Mouse (Mus musculus) lung, postnatal 14 days (tissue): Measurements from ENCODE around the gene Arhgap5.
A peak's percentile ranks its signal among the peaks of the same experiment; 100 is the strongest.

Experiments used
- DNase-seq: peaks from one replicate; pipeline ENCODE4 v3.0.0; 2021

Gene Arhgap5

DNA sequence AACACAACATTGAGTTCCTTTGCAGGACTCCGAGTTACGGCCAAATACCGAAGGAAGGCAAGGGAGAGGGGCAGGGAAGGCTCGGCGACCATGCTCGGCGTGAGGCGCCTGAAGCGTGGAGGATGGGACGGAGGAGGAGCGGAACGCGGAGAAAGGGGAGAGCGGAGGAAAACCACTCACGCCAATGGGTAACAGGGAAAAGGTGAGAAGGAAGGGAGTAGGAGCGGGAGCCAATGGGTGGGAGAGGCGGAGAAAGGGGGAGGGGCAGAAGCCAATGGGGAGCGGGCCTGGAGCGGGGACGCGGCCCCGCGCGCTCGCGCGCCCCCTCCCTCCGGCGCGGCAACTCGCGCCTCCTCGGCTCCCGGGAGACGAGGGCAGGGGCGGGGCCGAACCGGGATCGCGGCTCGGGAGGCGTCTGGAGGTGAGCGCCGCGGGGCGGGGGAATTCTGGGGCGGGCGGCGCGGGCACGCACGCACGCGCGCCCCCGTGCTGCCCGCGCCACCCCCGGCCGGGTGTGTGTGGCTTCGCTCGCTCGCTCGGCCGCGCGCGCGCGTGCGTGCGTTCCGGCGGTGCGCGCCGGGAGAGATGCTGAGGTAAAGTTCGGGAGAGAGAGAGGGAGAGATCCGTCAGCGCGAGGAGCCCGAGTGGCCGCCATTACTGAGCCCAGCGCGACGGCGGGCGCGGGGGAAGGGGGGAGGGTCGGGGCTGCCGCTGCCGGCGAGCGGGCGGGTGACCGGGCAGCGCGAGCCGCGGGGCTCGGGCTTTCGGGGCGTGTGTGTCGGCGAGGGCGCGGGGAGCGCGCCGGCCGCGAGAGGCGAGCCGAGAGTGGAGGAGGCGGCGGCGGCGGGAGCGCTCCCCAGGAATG, at the start of gene Arhgap5:
Arhgap5 (plus strand) TSS at position 517 of the 865 bp plus-strand sequence.
- peak; percentile 95 for DNase-seq

DNA sequence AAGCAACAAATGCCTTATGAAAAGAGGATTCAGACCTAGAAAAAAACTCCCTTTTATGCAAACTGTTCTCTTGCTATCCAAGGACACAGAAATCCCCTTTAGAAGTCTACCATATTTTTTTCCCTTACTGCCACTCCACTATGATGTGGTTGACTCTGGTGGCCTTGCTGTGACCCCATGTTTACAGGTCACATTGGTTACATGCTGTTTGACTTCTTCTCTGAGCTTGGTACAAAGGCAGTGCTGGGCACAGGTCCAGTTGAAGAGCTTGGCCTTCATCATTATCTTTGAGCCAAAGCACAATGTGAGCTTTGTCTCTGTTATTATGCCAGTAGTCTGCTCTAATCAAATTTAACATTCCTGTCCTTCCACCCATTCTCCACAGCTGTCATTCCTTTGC, 39.2 kb upstream of the Arhgap5 start:
- DNase-seq: no peak

DNA sequence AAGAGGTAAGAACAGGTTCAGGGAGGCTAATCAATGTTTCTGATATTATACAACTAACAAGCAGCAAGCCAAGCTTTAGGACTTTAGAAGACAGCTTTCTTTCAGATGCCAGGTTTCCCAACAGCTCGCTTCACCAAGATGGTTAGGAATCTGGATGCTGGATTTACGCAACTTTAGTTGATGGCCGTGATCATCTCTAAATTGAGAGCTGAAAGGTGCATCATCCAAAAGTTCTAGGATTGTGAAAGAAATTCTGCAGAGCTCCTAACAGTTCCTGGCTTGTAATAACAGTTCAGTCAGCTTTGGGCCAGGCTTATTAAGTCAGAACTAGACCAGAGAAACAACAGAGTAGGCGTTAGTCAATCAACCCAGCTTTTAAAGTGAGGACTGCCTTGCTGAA, 32.2 kb upstream of the Arhgap5 start:
- no peak for DNase-seq

DNA sequence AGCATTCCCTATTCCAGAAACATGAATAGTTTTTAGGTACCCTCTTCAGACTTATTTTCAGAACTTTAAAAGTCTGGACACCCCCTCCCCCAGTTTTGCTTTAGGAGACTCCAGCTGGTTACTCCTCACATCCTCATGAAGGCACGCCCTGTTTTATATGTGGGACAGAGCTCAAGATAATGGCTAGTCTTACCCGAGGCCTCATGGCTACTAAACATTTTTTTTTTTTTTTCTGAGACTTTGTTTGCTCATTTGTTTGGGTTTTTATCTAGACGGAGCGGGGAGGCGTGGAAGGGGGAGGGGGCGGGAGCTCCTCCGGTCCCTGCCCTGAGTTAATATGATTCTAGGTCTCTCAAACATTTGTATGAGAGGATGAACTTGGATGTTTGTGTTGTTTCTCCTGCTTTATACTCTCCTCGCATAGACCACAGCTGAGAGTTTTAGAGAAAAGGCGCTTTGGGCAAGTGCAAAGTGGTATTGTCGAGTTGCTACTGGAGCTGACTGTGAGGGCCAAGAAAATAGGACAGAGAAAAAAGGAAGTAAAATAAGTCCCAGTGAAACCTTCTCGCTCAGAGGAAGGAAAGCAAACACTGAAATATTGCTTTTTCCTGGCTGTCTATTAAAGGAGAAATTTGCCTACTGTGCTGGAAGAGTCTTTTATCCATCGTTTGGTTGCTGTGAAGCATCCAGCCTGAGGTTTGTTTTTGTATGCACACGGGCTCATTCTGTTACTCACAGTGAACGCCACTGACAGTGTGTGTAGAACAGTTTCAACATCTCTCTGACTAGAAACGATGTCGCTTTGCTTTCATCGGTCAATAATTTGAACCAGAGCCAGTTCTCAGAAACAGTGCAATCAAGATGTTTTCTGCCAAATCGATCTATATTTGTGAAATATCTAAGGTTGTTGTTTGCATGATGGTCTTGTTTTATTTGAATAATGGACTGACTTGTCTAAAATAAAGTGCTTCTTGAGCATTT, 29.5 kb upstream of the Arhgap5 start:
- no peak for DNase-seq

DNA sequence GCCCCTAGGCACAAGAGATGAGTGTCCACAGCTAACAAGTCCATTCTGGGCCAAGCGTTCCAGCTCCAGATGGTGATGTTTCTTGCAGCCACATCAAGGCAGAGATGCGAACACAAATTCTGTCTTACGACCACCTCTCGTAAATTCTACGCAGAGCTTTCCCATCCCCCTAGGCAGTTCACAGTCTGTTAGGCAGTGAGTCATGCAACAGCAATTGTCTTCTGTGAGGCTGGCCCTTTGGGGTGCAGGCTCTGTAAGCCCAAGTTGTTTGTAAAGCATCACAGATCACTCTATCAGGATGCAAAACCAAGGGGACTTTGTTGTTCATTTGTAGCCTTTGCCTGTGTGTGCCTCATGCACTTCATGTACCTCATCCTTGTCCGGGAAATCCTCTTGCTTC, 27.7 kb upstream of the Arhgap5 start:
- no peak for DNase-seq

DNA sequence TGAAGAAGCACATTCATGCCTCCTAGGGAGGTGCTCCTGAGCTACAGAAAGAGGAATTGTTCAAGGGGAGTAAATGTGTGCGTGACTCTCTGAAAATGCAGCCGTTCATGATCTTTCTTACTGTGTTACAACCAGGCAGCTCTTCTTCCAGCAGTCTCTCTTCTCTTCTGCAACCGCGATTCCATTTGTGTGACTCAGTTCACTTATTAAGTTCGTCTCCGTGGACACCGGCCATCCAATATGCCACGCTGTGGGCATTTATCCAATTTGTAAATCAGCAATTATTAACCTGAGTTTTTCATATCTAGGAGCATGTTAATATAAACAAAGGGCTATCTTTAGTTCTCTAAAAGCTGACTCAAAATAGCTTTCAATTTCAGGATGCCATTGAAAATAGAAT, 25.2 kb upstream of the Arhgap5 start:
- DNase-seq: no peak

DNA sequence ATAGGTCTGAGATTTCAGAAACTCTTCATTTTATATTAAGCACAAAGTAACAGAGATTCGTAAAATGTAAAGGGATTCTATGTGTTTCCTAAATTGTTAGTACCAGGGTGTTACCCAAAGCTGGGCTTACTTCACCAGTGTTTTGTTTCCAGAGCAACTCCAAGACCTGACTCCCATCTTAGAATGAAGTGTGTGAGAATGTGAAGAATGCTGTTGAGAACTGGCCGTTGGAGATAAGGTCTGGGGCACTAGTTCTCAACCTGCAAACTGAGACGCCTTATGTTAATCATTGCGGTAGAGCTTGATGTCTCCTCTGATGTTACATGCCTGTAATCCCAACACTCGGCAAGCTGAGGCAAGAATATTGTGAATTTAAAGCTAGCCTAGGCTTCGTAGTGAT, 24.4 kb upstream of the Arhgap5 start:
- DNase-seq: peak; percentile 8

DNA sequence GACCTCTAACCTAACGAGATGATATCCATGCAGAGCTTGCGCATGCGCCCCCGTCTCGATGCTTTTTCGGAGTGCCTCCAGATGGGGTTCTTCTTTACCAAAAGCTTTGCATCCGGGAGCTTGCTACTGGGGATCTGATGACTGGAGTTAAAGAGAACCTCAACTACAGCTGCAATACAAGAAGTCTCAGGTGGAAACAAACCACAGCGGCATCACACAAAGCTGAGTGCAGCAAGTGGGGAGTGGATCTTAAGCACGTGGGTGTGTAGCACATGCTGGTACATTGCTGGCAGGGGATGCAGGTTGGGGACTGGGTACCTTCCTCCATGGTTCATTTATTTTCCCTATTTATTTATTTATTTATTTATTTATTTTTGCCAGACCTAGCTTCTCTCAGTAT, 22.9 kb upstream of the Arhgap5 start:
- DNase-seq: no peak

DNA sequence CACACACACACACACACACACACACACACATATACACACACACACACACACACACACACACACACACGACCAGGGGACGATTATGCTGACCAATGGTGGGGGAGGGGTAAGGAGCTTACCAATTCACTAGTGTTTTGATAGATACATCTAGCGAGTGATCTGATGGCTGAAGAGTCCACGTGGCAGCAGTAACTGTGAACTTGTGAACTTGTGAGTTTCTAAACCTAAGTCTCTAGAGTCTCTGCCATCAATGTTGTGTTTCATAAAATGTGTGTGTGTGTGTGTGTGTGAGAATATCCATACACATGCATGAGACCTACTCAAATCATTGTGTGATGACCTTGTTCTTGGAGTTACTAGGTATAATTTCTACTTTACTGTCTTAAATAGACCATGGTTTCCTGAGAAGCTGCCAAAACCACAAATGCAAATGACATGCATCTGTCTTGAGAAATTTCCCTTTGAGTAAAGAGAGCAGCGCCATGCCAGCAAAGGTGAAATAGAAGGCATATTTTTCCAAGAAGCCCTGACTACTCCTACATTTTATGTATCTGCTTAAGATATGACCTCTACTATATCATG, 21.7 kb upstream of the Arhgap5 start:
- no peak for DNase-seq

DNA sequence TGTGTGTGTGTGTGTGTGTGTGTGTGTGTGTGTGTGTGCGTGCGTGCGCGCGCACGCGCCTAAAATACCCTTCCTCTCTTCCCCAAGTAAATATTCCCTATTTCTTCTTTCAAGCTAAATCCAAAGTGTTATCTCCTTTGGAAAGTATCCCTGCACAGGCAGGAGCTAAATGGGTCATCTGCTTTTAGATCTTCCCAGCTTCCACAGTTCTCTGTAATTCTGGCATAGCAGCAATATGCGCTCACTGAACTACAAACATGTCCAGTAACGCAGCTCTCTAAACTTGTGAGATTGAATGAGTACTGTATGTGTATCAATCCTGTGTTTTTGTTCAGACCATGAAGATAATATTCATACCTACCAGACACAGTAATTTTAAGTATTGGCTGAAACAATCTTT, 20.6 kb upstream of the Arhgap5 start:
- DNase-seq: no peak

DNA sequence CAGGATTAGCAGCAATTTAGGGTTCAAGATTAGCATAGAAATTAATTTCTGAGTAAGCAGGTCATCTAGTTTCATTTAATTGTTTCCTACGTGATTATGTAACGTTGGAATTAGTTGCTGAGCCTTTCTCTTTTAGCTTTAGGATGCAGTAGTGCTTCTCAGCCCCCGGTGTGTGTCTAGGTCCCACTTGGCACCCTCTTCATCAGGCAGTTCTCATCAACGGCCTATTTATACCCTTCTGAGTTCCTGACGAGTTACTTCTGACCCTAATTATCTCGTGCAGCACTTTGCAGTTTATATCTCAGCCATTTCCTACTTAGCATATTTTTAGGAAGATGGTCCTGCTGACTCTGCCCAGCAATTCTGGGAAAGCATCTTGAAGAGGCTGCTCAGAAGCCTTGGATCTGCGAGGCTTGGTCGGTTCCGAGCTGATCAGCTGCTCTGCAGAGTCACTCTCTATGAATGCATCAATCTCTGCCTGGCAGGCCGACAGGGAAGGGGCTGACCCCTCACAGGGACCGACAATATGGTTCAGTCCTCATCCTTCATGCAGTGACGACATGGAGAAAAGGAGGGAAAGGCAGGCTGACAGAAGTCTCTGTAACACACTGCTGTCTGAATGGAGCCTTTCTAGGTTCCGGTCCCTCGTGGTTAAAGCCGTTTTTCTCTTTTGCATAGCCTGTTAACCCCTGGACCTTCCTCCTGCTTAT, 15.4 kb upstream of the Arhgap5 start:
- no peak for DNase-seq

DNA sequence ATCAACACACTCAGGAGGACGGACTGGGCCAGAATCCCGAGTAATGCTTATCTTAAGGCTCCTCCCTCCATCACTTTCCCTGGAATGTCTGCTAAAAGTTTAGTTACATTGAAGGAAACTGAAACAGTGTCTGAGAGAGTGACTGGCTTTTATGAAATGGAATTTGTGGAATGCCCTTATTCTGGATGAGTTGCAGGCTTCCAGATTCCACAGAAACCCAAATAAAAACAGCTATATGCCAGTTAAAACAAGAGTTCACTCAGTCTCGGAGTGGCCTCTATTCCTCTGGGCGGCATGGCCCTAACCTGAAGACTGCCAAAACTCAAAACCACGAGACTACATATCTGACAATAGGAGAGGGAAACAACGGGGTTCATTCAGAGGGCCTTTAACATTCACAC, 10.5 kb upstream of the Arhgap5 start:
- peak; percentile 3 for DNase-seq

DNA sequence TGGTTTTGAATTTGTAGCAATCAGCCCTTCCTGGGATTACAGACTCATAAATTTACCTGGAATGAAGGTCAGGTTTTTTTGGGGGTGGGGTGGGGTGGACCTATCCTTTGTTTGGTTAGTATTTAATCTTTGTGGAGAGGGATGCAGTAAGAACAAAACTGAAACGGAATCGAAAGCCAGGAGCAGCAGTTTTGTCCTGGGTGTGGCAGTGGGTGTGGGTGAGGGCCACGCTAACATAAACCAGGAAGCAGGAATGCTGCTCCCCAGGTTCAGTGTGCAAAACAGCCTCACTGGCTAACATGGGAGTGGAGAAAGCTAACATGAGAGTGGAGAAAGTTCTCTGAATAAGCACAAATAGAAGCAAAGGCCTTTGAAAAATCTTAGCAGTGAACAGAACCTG, 6.6 kb upstream of the Arhgap5 start:
- DNase-seq: no peak

DNA sequence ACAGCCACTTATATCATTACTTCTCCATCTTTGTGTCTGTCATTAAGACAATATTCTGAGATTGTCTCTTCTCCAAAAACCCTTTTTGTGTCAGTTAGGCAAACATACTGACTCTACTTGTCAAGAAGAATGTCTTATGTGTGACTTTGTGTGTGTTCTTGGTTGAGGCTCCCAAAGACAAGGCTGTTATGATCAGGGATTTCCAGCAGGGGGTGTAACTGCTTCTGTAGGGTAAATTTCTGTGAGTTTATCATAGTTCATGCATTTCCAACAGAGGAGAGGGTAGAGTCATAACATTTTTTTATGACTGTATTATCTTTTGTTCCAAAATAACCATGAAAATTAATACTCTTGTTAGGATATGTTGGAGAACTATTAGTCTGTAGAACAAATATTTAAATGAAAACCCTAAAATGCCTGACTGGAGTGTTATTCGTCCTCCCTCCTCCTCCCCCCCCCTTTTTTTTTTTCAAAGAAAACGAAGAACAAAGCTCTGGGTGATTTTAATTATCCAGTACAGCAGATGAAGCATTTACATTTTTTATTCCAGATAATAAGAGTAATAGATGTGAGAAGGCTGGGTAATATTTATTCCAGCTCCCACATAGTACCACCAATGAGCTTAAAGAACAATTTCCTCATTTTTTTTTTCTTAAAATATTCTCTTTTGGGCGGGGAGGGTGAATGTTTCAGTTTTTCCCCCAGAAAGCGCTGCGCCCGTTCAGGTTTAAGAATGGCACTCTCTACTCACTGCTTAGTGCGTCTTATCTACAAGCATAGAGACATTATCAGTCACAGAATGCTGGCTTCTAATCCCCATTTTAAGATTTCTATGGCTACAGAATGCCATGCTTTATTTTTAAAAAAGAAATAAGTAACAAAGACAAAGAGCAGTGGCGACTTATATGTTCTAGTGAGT, 2.6 kb upstream of the Arhgap5 start:
- DNase-seq: peak; percentile 43

DNA sequence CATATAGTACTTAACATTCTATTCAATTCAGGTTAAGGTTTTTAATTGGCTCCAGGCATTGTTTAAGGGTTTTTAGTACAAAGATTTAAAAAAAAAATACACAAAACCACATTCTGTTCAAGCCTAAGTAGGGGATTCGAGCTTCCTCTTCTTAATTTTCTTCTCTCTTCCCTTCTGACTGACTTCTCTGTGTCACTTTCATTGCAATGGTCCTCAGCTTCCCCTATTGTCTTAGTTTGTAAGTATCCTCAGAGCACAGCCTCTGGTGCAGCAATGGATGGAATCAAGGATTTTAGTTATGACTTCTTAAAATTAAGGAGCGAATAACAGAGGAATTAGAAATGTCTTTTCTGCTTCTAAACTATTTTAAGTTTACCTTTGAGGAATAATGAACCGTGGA, 1.6 kb upstream of the Arhgap5 start:
- no peak for DNase-seq

DNA sequence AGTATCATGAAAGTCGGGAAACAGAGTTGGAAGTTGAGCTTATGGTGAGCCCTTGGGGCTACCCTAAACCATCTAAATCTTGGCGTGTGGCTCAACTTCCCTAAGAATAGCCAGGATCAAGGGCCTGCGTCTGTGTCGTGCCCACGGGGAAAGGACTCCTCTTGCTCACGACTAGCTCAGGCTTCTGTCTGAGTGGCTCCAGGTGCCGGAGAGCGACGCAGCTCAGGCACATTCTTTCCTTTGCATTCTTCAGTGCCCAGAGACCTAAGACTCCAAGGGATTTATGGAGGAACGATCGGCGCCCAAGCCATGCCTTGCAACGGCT, 679 bp upstream of the Arhgap5 start:
- DNase-seq: no peak

DNA sequence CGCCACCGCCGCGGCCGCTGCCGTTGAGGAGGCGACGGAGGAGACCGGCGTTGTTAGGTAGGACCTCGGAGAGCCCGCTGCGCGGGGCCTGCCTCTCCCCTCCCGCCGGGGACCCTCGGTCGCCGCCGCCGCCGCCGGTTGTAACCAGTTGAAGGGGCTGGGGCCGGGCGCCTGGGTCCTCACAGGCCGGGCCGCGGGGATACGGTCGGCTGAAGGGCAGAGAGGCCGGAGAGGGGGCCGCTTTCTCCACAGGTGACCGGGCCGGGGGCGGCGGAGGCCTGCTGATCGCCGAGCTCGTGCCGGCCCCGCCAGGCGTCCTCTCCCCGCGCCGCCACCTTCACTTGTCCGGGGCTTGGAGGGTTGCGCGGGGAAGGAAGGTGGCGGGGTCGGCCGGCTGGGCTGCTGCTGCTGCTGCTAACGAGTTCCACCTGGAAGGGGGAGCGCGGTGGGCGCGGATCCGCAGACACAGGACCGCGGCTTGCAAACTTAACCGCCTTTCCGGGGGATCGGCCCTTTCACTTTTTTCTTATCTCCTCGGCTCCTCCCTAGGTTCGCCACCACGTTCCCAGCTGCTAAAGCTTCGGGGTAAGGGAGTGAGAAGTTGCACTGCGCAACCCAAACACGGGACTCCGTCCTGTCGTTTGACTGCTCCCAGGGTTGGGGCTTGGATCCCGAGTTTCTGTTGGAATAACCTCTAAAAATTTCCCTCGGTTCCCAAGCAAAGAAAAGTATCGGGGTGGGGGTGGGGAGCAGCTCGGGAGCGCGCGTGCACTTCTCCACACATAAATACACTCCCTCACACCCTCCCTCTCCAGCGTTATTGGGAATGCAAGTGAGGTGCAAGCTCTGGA, 784 bp downstream of the Arhgap5 start:
- DNase-seq: peak; percentile 48

DNA sequence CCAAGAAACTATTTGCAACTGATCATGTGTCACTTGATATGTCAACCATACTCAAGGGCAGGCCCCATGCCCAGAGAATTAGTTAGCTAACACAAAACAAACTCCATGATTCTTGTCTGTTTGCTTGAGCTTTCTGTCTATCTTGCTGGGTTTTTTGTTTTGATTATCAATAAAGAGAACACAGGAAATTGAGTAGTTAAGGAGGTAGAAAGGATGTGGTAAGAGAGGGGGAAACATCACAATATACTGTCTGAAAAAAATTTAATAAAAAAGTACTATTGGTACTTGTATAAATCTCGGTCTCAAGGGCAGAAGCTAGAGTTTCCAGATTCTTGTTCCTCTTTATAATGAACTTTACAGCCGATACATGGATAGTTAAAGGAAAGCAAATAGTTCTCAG, 20.9 kb downstream of the Arhgap5 start:
- DNase-seq: no peak

DNA sequence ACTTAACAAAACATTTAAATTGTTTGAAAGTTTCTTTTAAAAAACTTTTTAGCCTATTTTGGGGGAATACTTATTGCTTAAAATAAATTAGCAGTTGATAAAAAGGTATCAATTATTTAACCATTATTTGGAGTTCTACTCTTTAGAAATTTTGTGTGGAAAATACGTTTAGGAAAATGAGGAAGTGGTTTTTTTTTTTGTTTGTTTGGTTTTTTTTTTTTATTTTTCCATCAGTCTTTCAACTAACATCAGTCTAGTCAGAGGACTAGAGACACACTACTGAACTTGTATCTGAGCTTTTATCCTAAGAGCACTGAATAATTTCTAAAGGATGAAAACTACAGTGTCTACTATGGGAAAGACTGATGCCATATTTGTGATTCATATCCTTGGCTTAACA, 21.7 kb downstream of the Arhgap5 start:
- DNase-seq: no peak

DNA sequence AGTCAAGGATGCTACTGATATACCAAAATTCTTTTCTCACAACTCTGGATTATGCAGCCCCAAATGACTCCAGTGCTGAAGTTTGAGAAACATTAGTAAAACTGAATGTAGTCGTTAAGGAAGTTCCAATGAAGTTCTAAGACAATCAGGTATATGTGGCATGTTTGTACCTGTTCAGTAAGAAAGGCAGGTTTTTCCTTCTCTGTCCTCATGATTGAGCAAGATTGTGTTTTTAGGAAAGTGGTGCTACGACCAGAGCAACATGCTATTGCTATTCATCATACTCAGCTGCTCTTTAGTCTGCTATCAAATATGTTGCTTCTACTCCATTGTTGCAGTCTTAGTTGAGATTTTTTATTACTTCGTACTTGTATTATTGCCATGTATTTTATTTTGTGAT, 26.0 kb downstream of the Arhgap5 start:
- DNase-seq: no peak

DNA sequence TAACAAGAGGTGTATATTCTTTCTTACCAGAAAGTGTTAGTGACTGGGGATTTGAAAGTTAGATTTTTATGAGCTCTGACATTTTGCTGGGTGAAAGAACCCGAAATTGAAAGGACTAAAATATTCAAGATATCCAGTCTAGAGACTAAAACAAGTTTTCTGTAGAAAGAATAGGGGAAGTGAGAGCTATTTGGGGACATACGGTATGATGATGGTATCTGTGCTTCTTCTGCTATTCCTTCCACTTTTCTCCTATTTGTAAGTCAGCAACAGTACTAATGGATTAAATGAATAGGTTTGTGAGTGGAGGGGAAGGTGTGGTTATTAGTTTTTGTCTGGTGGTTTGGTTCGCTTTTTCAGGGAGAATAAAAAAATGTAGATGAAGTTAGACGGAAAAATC, 37.5 kb downstream of the Arhgap5 start:
- DNase-seq: no peak
